Mouse (Mus musculus): ENCODE data around the gene Mgat4b. TPM values are rescaled to one million over a fixed set of nuclear protein-coding genes. Genes with fewer than 3 reads are reported as not detected.

Mgat4b gene
- total and polyA plus RNA-seq, 3 experiments: 56.7 to 82.0 (median 78.6) TPM

DNA sequence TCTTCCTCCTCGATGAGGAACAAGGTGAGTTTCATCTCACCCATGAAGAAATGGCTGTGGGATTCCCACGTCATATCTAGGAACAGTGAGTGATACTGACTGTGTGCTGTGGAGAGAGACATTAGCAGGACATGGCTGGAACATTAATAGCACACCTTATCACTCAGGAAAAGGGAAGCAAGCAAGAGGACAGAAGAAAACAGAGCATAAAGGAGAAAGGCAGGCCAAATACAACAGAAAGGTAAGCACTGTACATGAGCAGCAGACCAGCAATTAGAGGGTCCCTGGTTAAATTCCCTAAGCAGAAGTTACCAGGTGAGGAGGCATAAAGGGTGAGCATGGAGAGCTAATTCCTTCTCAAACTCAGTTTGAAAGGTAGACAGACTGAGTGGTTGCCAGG lies 64.4 kb downstream of the Mgat4b start:
- peaks cover 15% of the 10 kb centered on the region for H3K4me1 ChIP-seq (ENCODE audit: control insufficient read depth, insufficient read depth, low read length)
- peak overlapping the region; percentile 86 for H3K27ac ChIP-seq
- TF ChIP-seq EP300 (IDR thresholded peaks at IDR 0.05; ENCODE audit: insufficient read depth, low read depth, low read length) (no peak), POLR2A (IDR thresholded peaks at IDR 0.05; ENCODE audit: insufficient read depth, low read depth, low read length) (no peak), CTCF (IDR thresholded peaks at IDR 0.05) (no peak)
- H3K36me3 ChIP-seq (ENCODE audit: control insufficient read depth, insufficient read depth, low read length): peaks cover 10% of the 10 kb centered on the region
- DNase-seq: no peak
- intact Hi-C loops (cut with DNase I): no loop called here
- peaks cover 4% of the 10 kb centered on the region for H3K79me2 ChIP-seq (replicated peaks; ENCODE audit: control insufficient read depth, insufficient read depth, low read length)
- H3K9ac ChIP-seq (ENCODE audit: low read depth, low read length): peak overlapping the region; percentile 50
- peak overlapping the region; percentile 10; the same call in 1 of the 2 replicates for H3K4me3 ChIP-seq
- H3K27me3 ChIP-seq (ENCODE audit: control insufficient read depth, insufficient read depth, low read length): no peaks in the 10 kb centered on the region
- WGBS: 25% methylated on average over 2 of the region's 2 CpGs

- Histone ChIP-seq H3K27ac (peak overlapping the region; percentile 86), H3K4me1 (ENCODE audit: control insufficient read depth, insufficient read depth, low read length) (peaks cover 15% of the 10 kb centered on the region), H3K79me2 (replicated peaks; ENCODE audit: control insufficient read depth, insufficient read depth, low read length) (peaks cover 4% of the 10 kb centered on the region), H3K9ac (ENCODE audit: low read depth, low read length) (peak overlapping the region; percentile 50), H3K4me3 (peak overlapping the region; percentile 10; the same call in 1 of the 2 replicates), H3K36me3 (ENCODE audit: control insufficient read depth, insufficient read depth, low read length) (peaks cover 10% of the 10 kb centered on the region), H3K27me3 (ENCODE audit: control insufficient read depth, insufficient read depth, low read length) (no peaks in the 10 kb centered on the region)
- intact Hi-C loops (cut with DNase I): no loop called here
- DNase-seq: peak in 1 of 2 experiments; percentile 46
- TF ChIP-seq POLR2A (IDR thresholded peaks at IDR 0.05; ENCODE audit: insufficient read depth, low read depth, low read length): no peak
- TF ChIP-seq EP300 (IDR thresholded peaks at IDR 0.05; ENCODE audit: insufficient read depth, low read depth, low read length): no peak
- TF ChIP-seq CTCF (IDR thresholded peaks at IDR 0.05): no peak
- WGBS: 18% methylated on average over 5 of the region's 5 CpGs
Observed at GRCm38 (mm10) chr11:50275568-50276151, 65.0 kb downstream of the Mgat4b start.

DNA sequence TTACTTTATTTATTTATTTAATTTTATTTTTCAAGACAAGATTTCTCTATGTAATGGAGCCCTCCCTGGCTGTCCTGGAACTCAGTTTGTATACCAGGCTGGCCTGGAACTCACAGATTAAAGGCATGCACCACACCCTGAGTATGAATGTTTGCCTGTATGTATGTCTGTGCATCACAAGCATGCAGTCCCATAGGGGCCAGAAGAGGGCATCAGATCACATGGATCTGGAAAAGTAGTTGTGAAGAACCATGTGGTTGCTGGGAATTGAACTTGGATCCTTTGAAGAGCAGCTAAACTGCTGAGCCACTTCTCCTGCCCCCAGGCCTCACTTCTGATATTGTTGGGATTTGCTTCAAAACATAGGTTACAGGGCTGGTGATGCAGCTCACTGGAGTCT lies 66.3 kb downstream of the Mgat4b start:
- peaks cover 10% of the 10 kb centered on the region for H3K36me3 ChIP-seq (ENCODE audit: control insufficient read depth, insufficient read depth, low read length)
- no peak for TF ChIP-seq POLR2A (IDR thresholded peaks at IDR 0.05; ENCODE audit: insufficient read depth, low read depth, low read length)
- TF ChIP-seq CTCF (IDR thresholded peaks at IDR 0.05): no peak
- no peak for TF ChIP-seq EP300 (IDR thresholded peaks at IDR 0.05; ENCODE audit: insufficient read depth, low read depth, low read length)
- intact Hi-C loops (cut with DNase I): no loop called here

DNA sequence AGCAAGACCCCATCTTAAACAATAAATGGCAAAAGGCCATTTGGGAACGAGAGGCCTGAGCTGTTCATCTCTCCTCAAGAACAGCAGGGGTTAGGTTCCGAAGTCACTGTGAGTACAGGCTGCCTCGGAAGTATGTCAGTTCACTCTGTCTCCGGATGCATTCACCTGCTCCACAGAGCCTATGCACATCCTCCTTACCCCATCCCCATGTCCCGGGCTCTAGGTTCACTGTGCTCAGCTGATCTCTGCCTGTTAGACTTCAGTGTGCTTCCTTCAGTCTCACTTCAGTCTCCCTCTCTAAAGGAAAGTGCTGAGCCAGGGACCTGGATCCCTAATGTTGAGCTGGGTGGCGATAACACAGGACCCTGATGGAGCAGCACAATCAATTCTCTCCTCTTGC lies 67.0 kb downstream of the Mgat4b start:
- H3K9ac ChIP-seq (ENCODE audit: low read depth, low read length): no peak overlapping the region
- H3K4me3 ChIP-seq: no peak overlapping the region
- WGBS: 87% methylated on average over 6 of the region's 6 CpGs
- peaks cover 8% of the 10 kb centered on the region for H3K36me3 ChIP-seq (ENCODE audit: control insufficient read depth, insufficient read depth, low read length)
- intact Hi-C loops (cut with DNase I): no loop called here
- peaks cover 11% of the 10 kb centered on the region for H3K4me1 ChIP-seq (ENCODE audit: control insufficient read depth, insufficient read depth, low read length)
- no peaks in the 10 kb centered on the region for H3K27me3 ChIP-seq (ENCODE audit: control insufficient read depth, insufficient read depth, low read length)
- no peak for DNase-seq
- no peak overlapping the region for H3K27ac ChIP-seq
- H3K79me2 ChIP-seq (replicated peaks; ENCODE audit: control insufficient read depth, insufficient read depth, low read length): peaks cover 4% of the 10 kb centered on the region
- no peak for TF ChIP-seq CTCF (IDR thresholded peaks at IDR 0.05)
- no peak for TF ChIP-seq EP300 (IDR thresholded peaks at IDR 0.05; ENCODE audit: insufficient read depth, low read depth, low read length)
- TF ChIP-seq POLR2A (IDR thresholded peaks at IDR 0.05; ENCODE audit: insufficient read depth, low read depth, low read length): no peak

More for the DNA sequence above, 66.3 kb downstream of the Mgat4b start:
- no peak overlapping the region for H3K4me3 ChIP-seq
- no peak for DNase-seq
- no peak overlapping the region for H3K9ac ChIP-seq (ENCODE audit: low read depth, low read length)
- no peaks in the 10 kb centered on the region for H3K27me3 ChIP-seq (ENCODE audit: control insufficient read depth, insufficient read depth, low read length)
- H3K4me1 ChIP-seq (ENCODE audit: control insufficient read depth, insufficient read depth, low read length): peaks cover 12% of the 10 kb centered on the region
- H3K79me2 ChIP-seq (replicated peaks; ENCODE audit: control insufficient read depth, insufficient read depth, low read length): peaks cover 4% of the 10 kb centered on the region
- H3K27ac ChIP-seq: no peak overlapping the region

- no peak for DNase-seq
- no peak for TF ChIP-seq POLR2A (IDR thresholded peaks at IDR 0.05; ENCODE audit: insufficient read depth, low read depth, low read length)
- TF ChIP-seq CTCF (IDR thresholded peaks at IDR 0.05): no peak
- TF ChIP-seq EP300 (IDR thresholded peaks at IDR 0.05; ENCODE audit: insufficient read depth, low read depth, low read length): no peak
- WGBS: 75% methylated on average over 4 of the region's 4 CpGs
- Histone ChIP-seq H3K79me2 (replicated peaks; ENCODE audit: control insufficient read depth, insufficient read depth, low read length) (peaks cover 4% of the 10 kb centered on the region), H3K4me3 (no peak overlapping the region), H3K27ac (no peak overlapping the region), H3K4me1 (ENCODE audit: control insufficient read depth, insufficient read depth, low read length) (peaks cover 9% of the 10 kb centered on the region), H3K27me3 (ENCODE audit: control insufficient read depth, insufficient read depth, low read length) (no peaks in the 10 kb centered on the region), H3K9ac (ENCODE audit: low read depth, low read length) (no peak overlapping the region), H3K36me3 (ENCODE audit: control insufficient read depth, insufficient read depth, low read length) (peaks cover 5% of the 10 kb centered on the region; the same call in 1 of the 2 replicates)
- intact Hi-C loops (cut with DNase I): no loop called here
Observed at GRCm38 (mm10) chr11:50279005-50279404, 68.3 kb downstream of the Mgat4b start.

GRCm38 (mm10) chr11:50280053-50280452 lies 69.4 kb downstream of the Mgat4b start:
- H3K36me3 ChIP-seq (ENCODE audit: control insufficient read depth, insufficient read depth, low read length): no peaks in the 10 kb centered on the region; the same call in 1 of the 2 replicates
- intact Hi-C loops (cut with DNase I): no loop called here
- TF ChIP-seq POLR2A (IDR thresholded peaks at IDR 0.05; ENCODE audit: insufficient read depth, low read depth, low read length): no peak
- TF ChIP-seq CTCF (IDR thresholded peaks at IDR 0.05): no peak
- no peak for TF ChIP-seq EP300 (IDR thresholded peaks at IDR 0.05; ENCODE audit: insufficient read depth, low read depth, low read length)
- 79% methylated on average over 1 of the region's 1 CpGs for WGBS
- peaks cover 4% of the 10 kb centered on the region for H3K79me2 ChIP-seq (replicated peaks; ENCODE audit: control insufficient read depth, insufficient read depth, low read length)
- H3K4me1 ChIP-seq (ENCODE audit: control insufficient read depth, insufficient read depth, low read length): peaks cover 11% of the 10 kb centered on the region
- DNase-seq: no peak
- H3K27ac ChIP-seq: no peak overlapping the region
- H3K27me3 ChIP-seq (ENCODE audit: control insufficient read depth, insufficient read depth, low read length): no peaks in the 10 kb centered on the region
- H3K9ac ChIP-seq (ENCODE audit: low read depth, low read length): no peak overlapping the region
- H3K4me3 ChIP-seq: no peak overlapping the region

Small RNAs within 50 kb of the gene (microRNA-seq; reads per million reads assigned to microRNA genes)
- gene Mir6919: 0.39 to 0.56 reads per million in 2 experiments

Other genes starting within 250 kb of the Mgat4b start
- 10 to 100 TPM; 49.5 to 53.2 TPM for gene Rnf130, start 185.5 kb upstream of the Mgat4b start, total RNA-seq (2021)
- 26.6 and 31.8 TPM in 2 replicates for gene Rnf130, start 185.5 kb upstream of the Mgat4b start, polyA plus RNA-seq (2012; rRNA removed)
- 10 to 100 TPM; 41.4 to 44.0 TPM for gene Tbc1d9b, start 79.5 kb upstream of the Mgat4b start, total RNA-seq (2021)
- gene Tbc1d9b, start 79.5 kb upstream of the Mgat4b start, polyA plus RNA-seq (2012; rRNA removed): 30.9 and 39.6 TPM in 2 replicates
- gene Mrnip, start 36.4 kb upstream of the Mgat4b start, total RNA-seq (2021): 1 to 10 TPM; 1.6 to 1.8 TPM
- 3.0 and 3.5 TPM in 2 replicates for gene Mrnip, start 36.4 kb upstream of the Mgat4b start, polyA plus RNA-seq (2012; rRNA removed)
- 100 to 1,000 TPM; 298 to 421 TPM for gene Sqstm1, start 63 bp upstream of the Mgat4b start, total RNA-seq (2021)
- gene Sqstm1, start 63 bp upstream of the Mgat4b start, polyA plus RNA-seq (2012; rRNA removed): 200 and 225 TPM in 2 replicates
- gene Ltc4s, start 27.7 kb downstream of the Mgat4b start, total RNA-seq (2021): 1 to 10 TPM; 8.8 to 10.0 TPM
- gene Ltc4s, start 27.7 kb downstream of the Mgat4b start, polyA plus RNA-seq (2012; rRNA removed): 16.2 and 18.1 TPM in 2 replicates
- gene Maml1, start 81.4 kb downstream of the Mgat4b start, total RNA-seq (2021): 10 to 100 TPM in 1 of 2 experiments, 1 to 10 TPM in 1; 9.7 to 10.7 TPM
- gene Maml1, start 81.4 kb downstream of the Mgat4b start, polyA plus RNA-seq (2012; rRNA removed): 6.6 and 7.4 TPM in 2 replicates
- gene Canx, start 114.8 kb downstream of the Mgat4b start, total RNA-seq (2021): 100 to 1,000 TPM; 324 to 369 TPM
- gene Canx, start 114.8 kb downstream of the Mgat4b start, polyA plus RNA-seq (2012; rRNA removed): 64.8 and 153 TPM in 2 replicates
- gene Cby3, start 143.6 kb downstream of the Mgat4b start, total RNA-seq (2021): not detected
- gene Cby3, start 143.6 kb downstream of the Mgat4b start, polyA plus RNA-seq (2012; rRNA removed): 0.29 TPM in 1 of 2 replicates, not detected in the other
- 100 to 1,000 TPM; 110 to 114 TPM for gene Hnrnph1, start 166.1 kb downstream of the Mgat4b start, total RNA-seq (2021)
- 56.3 and 103 TPM in 2 replicates for gene Hnrnph1, start 166.1 kb downstream of the Mgat4b start, polyA plus RNA-seq (2012; rRNA removed)
- 10 to 100 TPM; 27.6 to 30.4 TPM for gene Rufy1, start 220.2 kb downstream of the Mgat4b start, total RNA-seq (2021)
- gene Rufy1, start 220.2 kb downstream of the Mgat4b start, polyA plus RNA-seq (2012; rRNA removed): 26.0 and 41.4 TPM in 2 replicates

All from heart, adult 2 months (tissue).